26 mouse cellular contexts compared by ENCODE assay signal in the genomic region with DNA sequence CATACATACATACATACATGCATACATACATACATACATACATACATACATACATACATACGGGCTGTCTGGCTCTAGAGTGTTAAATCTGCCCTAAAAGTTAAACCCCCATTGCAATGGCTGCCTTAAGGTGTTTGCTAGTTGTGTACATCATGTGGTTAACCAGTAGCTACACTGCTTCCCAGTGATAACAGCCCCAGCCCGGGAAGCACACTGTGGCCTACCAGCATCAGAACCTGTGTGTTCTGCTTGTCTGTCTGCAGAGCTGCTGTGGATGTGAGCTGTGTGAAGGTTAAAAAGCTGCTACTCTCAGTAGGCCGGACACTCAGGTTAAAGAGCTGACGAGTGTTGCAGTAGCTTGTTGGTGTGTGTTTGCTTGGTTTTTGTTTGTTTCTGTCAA.
A peak's percentile ranks its signal among the peaks of the same experiment; 100 is the strongest.
DNase-seq lines count a peak whose midpoint lies in the region; ATAC-seq lines count a peak whose summit lies in the region.
"Had no signal": no experiment of that assay in that cellular context is flagged by ENCODE, and none has a peak within 500 bp of the region (broad histone marks: within the 10 kb centered on the region; RNA-seq: fewer than 3 reads in every experiment).

No protein-coding gene starts in this region.

- 0 out of 2 replicates have a peak, but pooled peaks have one; percentile 31 for ATAC-seq in frontal cortex, adult (ENCODE audit: low TSS enrichment)
- ATAC-seq in common myeloid progenitor, adult 5-6 weeks (replicated peaks; ENCODE audit: low read depth, poor library complexity, severe bottlenecking): peak; percentile 99
- ATAC-seq in liver, embryonic 12.5 days: peak; percentile 74
- ATAC-seq in megakaryocyte progenitor cell, adult 5-6 weeks (replicated peaks; ENCODE audit: poor library complexity): peak; percentile 95
- no peak for ATAC-seq in inflammation-experienced regulatory T-cells, adult 6 months
- ATAC-seq: activated CD4-positive, CD25-positive, alpha-beta regulatory T cell, adult 4 months; forebrain, embryonic 16.5 days; midbrain, embryonic 16.5 days had no signal

- H3K4me1 ChIP-seq in liver, embryonic 12.5 days: peaks cover 9% of the 10 kb centered on the region
- H3K4me1 ChIP-seq: limb, embryonic 13.5 days had no signal

- peaks cover 89% of the 10 kb centered on the region for H3K36me3 ChIP-seq in liver, embryonic 12.5 days
- H3K36me3 ChIP-seq: embryonic facial prominence, embryonic 10.5 days; forebrain, embryonic 10.5 days; neural tube, embryonic 13.5 days had no signal

- H3K9me3 ChIP-seq in liver, embryonic 12.5 days (replicated peaks): no peaks in the 10 kb centered on the region
- H3K9me3 ChIP-seq: embryonic facial prominence, embryonic 10.5 days; forebrain, embryonic 10.5 days; limb, embryonic 13.5 days; midbrain, embryonic 10.5 days; neural tube, embryonic 13.5 days had no signal

- H3K4me3 ChIP-seq in liver, embryonic 12.5 days: no peak overlapping the region
- H3K4me3 ChIP-seq: embryonic facial prominence, embryonic 10.5 days; forebrain, embryonic 10.5 days; limb, embryonic 13.5 days; midbrain, embryonic 10.5 days; myocyte; neural tube, embryonic 13.5 days had no signal

- no peak overlapping the region for H3K4me2 ChIP-seq in liver, embryonic 12.5 days
- H3K4me2 ChIP-seq: heart, embryonic 11.5 days; limb, embryonic 13.5 days; lung, embryonic 14.5 days; neural tube, embryonic 13.5 days had no signal

- no peak for DNase-seq in frontal cortex, postnatal 14 days (ENCODE audit: low spot score in 2 of 2)
- no peak for DNase-seq in cerebellum, postnatal 36 days
- DNase-seq in retina, embryonic 14.5 days (ENCODE audit: low spot score): no peak
- DNase-seq: adrenal gland, adult 8-10 months; cerebellum, adult 18-20 months; cerebellum, postnatal 25 days; gastrocnemius, postnatal 36 days; kidney, adult 11 months; kidney, postnatal 4 days; lung, embryonic 14.5 days; right cerebral cortex, adult 18-20 months had no signal

- 42% methylated on average over 4 of the region's 4 CpGs for WGBS in liver, embryonic 12.5 days (ENCODE audit: insufficient replicate concordance)

- no peaks in the 10 kb centered on the region for H3K27me3 ChIP-seq in liver, embryonic 12.5 days (replicated peaks)
- H3K27me3 ChIP-seq: limb, embryonic 13.5 days; neural tube, embryonic 13.5 days had no signal

- H3K9ac ChIP-seq in liver, embryonic 12.5 days: no peak overlapping the region
- H3K9ac ChIP-seq: limb, embryonic 13.5 days; lung, embryonic 14.5 days; neural tube, embryonic 13.5 days had no signal

- no peak overlapping the region for H3K27ac ChIP-seq in liver, embryonic 12.5 days
- H3K27ac ChIP-seq: embryonic facial prominence, embryonic 10.5 days; forebrain, embryonic 10.5 days; limb, embryonic 13.5 days; midbrain, embryonic 10.5 days; neural tube, embryonic 13.5 days had no signal
